Mouse (Mus musculus): Measurements from ENCODE around the gene Ikzf5. TPM values are rescaled to one million over a fixed set of nuclear protein-coding genes. Genes with fewer than 3 reads are reported as not detected.
"Not testable (repeated sequence)": the region's sequence is repeated elsewhere in the genome, so short reads cannot be mapped to it uniquely, and the experiment has no call there.

Gene Ikzf5
- polyA plus RNA-seq, 1 experiment from 2014 or later, result 4.8 TPM

GRCm38 (mm10) chr7:131409321-131409987 lies 867 bp downstream of the Ikzf5 start:
- ATAC-seq (no peak), DNase-seq (no peak)
- peak overlapping the region; percentile 94 for H3K4me2 ChIP-seq (ENCODE audit: low read depth, low read length)
- no peaks in the 10 kb centered on the region for H3K9me3 ChIP-seq (ENCODE audit: low read length)
- H3K4me3 ChIP-seq (ENCODE audit: low read depth, low read length), result peak overlapping the region; percentile 81
- H3K27me3 ChIP-seq (ENCODE audit: insufficient read depth, low read length), result no peaks in the 10 kb centered on the region
- no peaks in the 10 kb centered on the region for H3K36me3 ChIP-seq (replicated peaks; ENCODE audit: insufficient read depth, low read length)
- TF ChIP-seq CTCF (IDR thresholded peaks at IDR 0.05; ENCODE audit: low read depth) (no peak), EP300 (IDR thresholded peaks at IDR 0.05; ENCODE audit: low read depth) (no peak)
- WGBS (ENCODE audit: insufficient replicate concordance), result 6% methylated on average over 16 of the region's 16 CpGs
- peak overlapping the region; percentile 76; the same call in 1 of the 2 replicates for H3K27ac ChIP-seq (ENCODE audit: low read depth)
- H3K9ac ChIP-seq (replicated peaks), result peak overlapping the region; percentile 93
- H3K4me1 ChIP-seq (ENCODE audit: insufficient read depth), result peaks cover 16% of the 10 kb centered on the region

GRCm38 (mm10) chr7:131391761-131392160 lies 18.6 kb downstream of the Ikzf5 start:
- H3K9ac ChIP-seq (replicated peaks); H3K27me3 ChIP-seq (ENCODE audit: insufficient read depth, low read length); ATAC-seq; H3K4me1 ChIP-seq (ENCODE audit: insufficient read depth); H3K4me2 ChIP-seq (ENCODE audit: low read depth, low read length); H3K9me3 ChIP-seq (ENCODE audit: low read length); H3K27ac ChIP-seq (ENCODE audit: low read depth); H3K4me3 ChIP-seq (ENCODE audit: low read depth, low read length); DNase-seq: not testable (repeated sequence)
- H3K36me3 ChIP-seq (replicated peaks; ENCODE audit: insufficient read depth, low read length), result peaks cover 26% of the 10 kb centered on the region
- WGBS (ENCODE audit: insufficient replicate concordance), result 87% methylated on average over 6 of the region's 7 CpGs

- H3K36me3 ChIP-seq (replicated peaks; ENCODE audit: insufficient read depth, low read length), result no peaks in the 10 kb centered on the region
- H3K9ac ChIP-seq (replicated peaks), result peak overlapping the region; percentile 84; the same call in 1 of the 2 replicates
- H3K27ac ChIP-seq (ENCODE audit: low read depth), result no peak overlapping the region
- TF ChIP-seq EP300 (IDR thresholded peaks at IDR 0.05; ENCODE audit: low read depth), result no peak
- 0 out of 2 replicates have a peak, but pooled peaks have one; percentile 11 for TF ChIP-seq CTCF (IDR thresholded peaks at IDR 0.05; ENCODE audit: low read depth)
- H3K4me2 ChIP-seq (ENCODE audit: low read depth, low read length), result peak overlapping the region; percentile 91
- peak overlapping the region; percentile 75 for H3K4me3 ChIP-seq (ENCODE audit: low read depth, low read length)
- ATAC-seq (no peak), DNase-seq (no peak)
- H3K4me1 ChIP-seq (ENCODE audit: insufficient read depth), result peaks cover 16% of the 10 kb centered on the region
- H3K27me3 ChIP-seq (ENCODE audit: insufficient read depth, low read length), result no peaks in the 10 kb centered on the region
- WGBS (ENCODE audit: insufficient replicate concordance), result 47% methylated on average over 9 of the region's 9 CpGs
- no peaks in the 10 kb centered on the region for H3K9me3 ChIP-seq (ENCODE audit: low read length)
These were observed 38.3 kb downstream of the Ikzf5 start for GRCm38 (mm10) chr7:131371880-131372651.

GRCm38 (mm10) chr7:131371470-131371860 lies 38.9 kb downstream of the Ikzf5 start:
- Histone ChIP-seq H3K27me3 (ENCODE audit: insufficient read depth, low read length) (no peaks in the 10 kb centered on the region), H3K4me1 (ENCODE audit: insufficient read depth) (peaks cover 16% of the 10 kb centered on the region), H3K27ac (ENCODE audit: low read depth) (peak overlapping the region; percentile 90), H3K36me3 (replicated peaks; ENCODE audit: insufficient read depth, low read length) (no peaks in the 10 kb centered on the region), H3K4me2 (ENCODE audit: low read depth, low read length) (peak overlapping the region; percentile 91), H3K4me3 (ENCODE audit: low read depth, low read length) (peak overlapping the region; percentile 75), H3K9ac (replicated peaks) (peak overlapping the region; percentile 84), H3K9me3 (ENCODE audit: low read length) (no peaks in the 10 kb centered on the region)
- TF ChIP-seq CTCF (IDR thresholded peaks at IDR 0.05; ENCODE audit: low read depth) (no peak), EP300 (IDR thresholded peaks at IDR 0.05; ENCODE audit: low read depth) (no peak)
- no peak for DNase-seq
- 8% methylated on average over 9 of the region's 9 CpGs for WGBS (ENCODE audit: insufficient replicate concordance)
- ATAC-seq, result no peak

- H3K36me3 ChIP-seq (replicated peaks; ENCODE audit: insufficient read depth, low read length), result no peaks in the 10 kb centered on the region
- WGBS (ENCODE audit: insufficient replicate concordance), result 4% methylated on average over 47 of the region's 47 CpGs
- peak; percentile 90 for DNase-seq
- no peaks in the 10 kb centered on the region for H3K9me3 ChIP-seq (ENCODE audit: low read length)
- ATAC-seq, result peak; percentile 95
- TF ChIP-seq EP300 (IDR thresholded peaks at IDR 0.05; ENCODE audit: low read depth) (no peak), CTCF (IDR thresholded peaks at IDR 0.05; ENCODE audit: low read depth) (peak; percentile 96)
- H3K4me3 ChIP-seq (ENCODE audit: low read depth, low read length), result peak within 1 kb of the TSS; percentile 75
- peak within 1 kb of the TSS; percentile 84 for H3K9ac ChIP-seq (replicated peaks)
- H3K27me3 ChIP-seq (ENCODE audit: insufficient read depth, low read length), result no peaks in the 10 kb centered on the region
- peak within 1 kb of the TSS; percentile 90 for H3K27ac ChIP-seq (ENCODE audit: low read depth)
- H3K4me2 ChIP-seq (ENCODE audit: low read depth, low read length), result peak within 1 kb of the TSS; percentile 91
- peaks cover 16% of the 10 kb centered on the region for H3K4me1 ChIP-seq (ENCODE audit: insufficient read depth)
These were observed 39.5 kb downstream of the Ikzf5 start, which contains the start of gene Pstk for GRCm38 (mm10) chr7:131370648-131371469. Gene Pstk (plus strand): TSS chr7:131371141.

- TF ChIP-seq CTCF (IDR thresholded peaks at IDR 0.05; ENCODE audit: low read depth) (no peak), EP300 (IDR thresholded peaks at IDR 0.05; ENCODE audit: low read depth) (no peak)
- Histone ChIP-seq H3K4me3 (ENCODE audit: low read depth, low read length) (no peak overlapping the region), H3K4me1 (ENCODE audit: insufficient read depth) (peaks cover 11% of the 10 kb centered on the region), H3K9me3 (ENCODE audit: low read length) (no peaks in the 10 kb centered on the region), H3K9ac (replicated peaks) (no peak overlapping the region), H3K36me3 (replicated peaks; ENCODE audit: insufficient read depth, low read length) (peaks cover 3% of the 10 kb centered on the region; the same call in 1 of the 2 replicates), H3K27ac (ENCODE audit: low read depth) (no peak overlapping the region), H3K4me2 (ENCODE audit: low read depth, low read length) (no peak overlapping the region), H3K27me3 (ENCODE audit: insufficient read depth, low read length) (no peaks in the 10 kb centered on the region)
- WGBS (ENCODE audit: insufficient replicate concordance), result 83% methylated on average over 8 of the region's 8 CpGs
- DNase-seq (no peak), ATAC-seq (no peak)
These were observed 46.2 kb downstream of the Ikzf5 start for GRCm38 (mm10) chr7:131364131-131364530.
